Mouse (Mus musculus): ENCODE measurements around the gene Gm5346. TPM values are rescaled to one million over a fixed set of nuclear protein-coding genes. Genes with fewer than 3 reads are reported as not detected.

Gene Gm5346
- polyA plus RNA-seq (2012; fragmentation: generic; extraction: Trizol) = not detected

GRCm38 (mm10) chr8:43627176-43627575 lies at the start of gene Gm5346:
Gene Gm5346, minus strand, starts transcription at chr8:43627276.

GRCm38 (mm10) chr8:43576607-43577006 lies 50.5 kb downstream of the Gm5346 start, which contains the start of gene Adam26a:
Gene Adam26a, minus strand, starts transcription at chr8:43576707.

Other genes with a start within 250 kb of the Gm5346 start
- not detected for gene Adam26b, start 99.2 kb downstream of the Gm5346 start, polyA plus RNA-seq (2012; fragmentation: generic; extraction: Trizol)
- not detected for gene Adam26a, start 50.6 kb downstream of the Gm5346 start, polyA plus RNA-seq (2012; fragmentation: generic; extraction: Trizol)
- gene Adam34, start 82.8 kb upstream of the Gm5346 start, polyA plus RNA-seq (2012; fragmentation: generic; extraction: Trizol) = not detected

Data from C3H10T1/2 (cell line).